In the genomic region with DNA sequence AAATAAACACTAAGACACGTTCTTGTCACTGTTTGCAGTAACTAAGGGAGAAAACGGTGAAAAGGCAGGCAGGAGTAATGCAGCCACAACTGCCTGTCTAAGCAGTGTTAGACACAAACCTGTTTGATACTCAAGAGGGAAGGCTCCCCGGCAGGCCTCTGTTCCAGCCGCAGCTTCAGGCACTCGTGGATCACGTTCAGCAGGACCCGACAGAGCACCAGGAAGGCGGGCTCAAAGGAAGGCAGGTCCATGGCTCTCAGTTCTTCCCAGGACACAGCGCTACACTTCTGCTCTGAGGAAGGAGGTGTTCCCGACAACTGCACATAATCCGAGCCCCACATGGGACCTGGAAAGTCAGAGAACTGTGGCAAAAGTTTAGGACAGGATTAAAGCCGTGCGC, we compare ENCODE assay signal across 24 mouse cellular contexts. TPM values are rescaled to one million over a fixed set of nuclear protein-coding genes. Genes with fewer than 3 reads are reported as not detected.
DNase-seq lines count a peak whose midpoint lies in the region; ATAC-seq and TF ChIP-seq lines count a peak whose summit lies in the region.
"Had no signal": no experiment of that assay in that cellular context is flagged by ENCODE, and none has a peak within 500 bp of the region (broad histone marks: within the 10 kb centered on the region; RNA-seq: fewer than 3 reads in every experiment).

No protein-coding gene starts in this region.

- H3K36me3 ChIP-seq in embryonic facial prominence, embryonic 14.5 days (ENCODE audit: control insufficient read depth, insufficient read depth, low read length): peaks cover 24% of the 10 kb centered on the region; the same call in 1 of the 2 replicates
- peaks cover 50% of the 10 kb centered on the region for H3K36me3 ChIP-seq in embryonic facial prominence, embryonic 10.5 days (replicated peaks)
- peaks cover 21% of the 10 kb centered on the region; the same call in 1 of the 2 replicates for H3K36me3 ChIP-seq in kidney, postnatal 0 days (ENCODE audit: insufficient read depth, low read length)
- H3K36me3 ChIP-seq in kidney, embryonic 15.5 days: peaks cover 36% of the 10 kb centered on the region
- peaks cover 3% of the 10 kb centered on the region; the same call in 1 of the 2 replicates for H3K36me3 ChIP-seq in lung, embryonic 16.5 days (ENCODE audit: control insufficient read depth, insufficient read depth, low read length)
- H3K36me3 ChIP-seq in embryonic facial prominence, embryonic 15.5 days: peaks cover 12% of the 10 kb centered on the region; the same call in 1 of the 2 replicates

- no peak overlapping the region for H3K4me3 ChIP-seq in embryonic facial prominence, embryonic 14.5 days (ENCODE audit: low read depth, low read length)
- no peak overlapping the region for H3K4me3 ChIP-seq in embryonic facial prominence, embryonic 10.5 days
- H3K4me3 ChIP-seq in kidney, postnatal 0 days (replicated peaks; ENCODE audit: low read depth, low read length): no peak overlapping the region
- no peak overlapping the region for H3K4me3 ChIP-seq in kidney, embryonic 15.5 days (replicated peaks)
- H3K4me3 ChIP-seq in lung, embryonic 16.5 days (ENCODE audit: low read length): no peak overlapping the region
- no peak overlapping the region for H3K4me3 ChIP-seq in embryonic facial prominence, embryonic 15.5 days (replicated peaks)
- H3K4me3 ChIP-seq: embryonic facial prominence, embryonic 12.5 days; forebrain, embryonic 10.5 days; forebrain, embryonic 13.5 days; hindbrain, embryonic 12.5 days; hindbrain, embryonic 15.5 days had no signal

- H3K9me3 ChIP-seq in embryonic facial prominence, embryonic 14.5 days (ENCODE audit: control insufficient read depth, low read length): no peaks in the 10 kb centered on the region
- H3K9me3 ChIP-seq in embryonic facial prominence, embryonic 10.5 days: no peaks in the 10 kb centered on the region
- H3K9me3 ChIP-seq in kidney, postnatal 0 days (replicated peaks; ENCODE audit: low read length): no peaks in the 10 kb centered on the region
- H3K9me3 ChIP-seq in kidney, embryonic 15.5 days (replicated peaks): no peaks in the 10 kb centered on the region
- H3K9me3 ChIP-seq in lung, embryonic 16.5 days (ENCODE audit: control insufficient read depth, low read length): no peaks in the 10 kb centered on the region
- H3K9me3 ChIP-seq in embryonic facial prominence, embryonic 15.5 days (replicated peaks): no peaks in the 10 kb centered on the region
- H3K9me3 ChIP-seq: embryonic facial prominence, embryonic 12.5 days; forebrain, embryonic 10.5 days; forebrain, embryonic 13.5 days; hindbrain, embryonic 12.5 days; hindbrain, embryonic 15.5 days had no signal

- H3K4me1 ChIP-seq in embryonic facial prominence, embryonic 14.5 days (ENCODE audit: control insufficient read depth, insufficient read depth, low read length): peaks cover 26% of the 10 kb centered on the region
- peaks cover 19% of the 10 kb centered on the region for H3K4me1 ChIP-seq in embryonic facial prominence, embryonic 10.5 days
- H3K4me1 ChIP-seq in kidney, postnatal 0 days (replicated peaks; ENCODE audit: insufficient read depth, low read length): peaks cover 15% of the 10 kb centered on the region; the same call in 1 of the 2 replicates
- H3K4me1 ChIP-seq in kidney, embryonic 15.5 days: peaks cover 49% of the 10 kb centered on the region
- H3K4me1 ChIP-seq in lung, embryonic 16.5 days (replicated peaks; ENCODE audit: control insufficient read depth, insufficient read depth, low read length): peaks cover 18% of the 10 kb centered on the region
- peaks cover 42% of the 10 kb centered on the region for H3K4me1 ChIP-seq in embryonic facial prominence, embryonic 15.5 days

- WGBS in embryonic facial prominence, embryonic 14.5 days: 60% methylated on average over 13 of the region's 13 CpGs
- 84% methylated on average over 13 of the region's 13 CpGs for WGBS in embryonic facial prominence, embryonic 10.5 days
- 65% methylated on average over 13 of the region's 13 CpGs for WGBS in kidney, postnatal 0 days
- WGBS in kidney, embryonic 15.5 days: 70% methylated on average over 13 of the region's 13 CpGs
- WGBS in lung, embryonic 16.5 days: 50% methylated on average over 13 of the region's 13 CpGs
- WGBS in embryonic facial prominence, embryonic 15.5 days: 67% methylated on average over 13 of the region's 13 CpGs

- no peak overlapping the region for H3K9ac ChIP-seq in embryonic facial prominence, embryonic 14.5 days (ENCODE audit: low read depth, low read length)
- no peak overlapping the region for H3K9ac ChIP-seq in kidney, postnatal 0 days (ENCODE audit: low read depth, low read length)
- no peak overlapping the region for H3K9ac ChIP-seq in kidney, embryonic 15.5 days
- no peak overlapping the region for H3K9ac ChIP-seq in lung, embryonic 16.5 days (ENCODE audit: low read length)
- no peak overlapping the region for H3K9ac ChIP-seq in embryonic facial prominence, embryonic 15.5 days
- H3K9ac ChIP-seq: embryonic facial prominence, embryonic 12.5 days; forebrain, embryonic 13.5 days; hindbrain, embryonic 12.5 days; hindbrain, embryonic 15.5 days had no signal

- DNase-seq in embryonic facial prominence, embryonic 14.5 days (ENCODE audit: low spot score): peak; percentile 32
- no peak for DNase-seq in embryonic facial prominence, embryonic 10.5 days (ENCODE audit: low spot score)
- DNase-seq in kidney, postnatal 0 days (ENCODE audit: low spot score): peak; percentile 4
- no peak for DNase-seq in lung, postnatal 36 days
- DNase-seq in thymus, postnatal 25 days: no peak
- DNase-seq: adrenal gland, adult 8-10 months; adrenal gland, postnatal 25 days; cerebellum, adult 18-20 months; cerebellum, adult 9-10 months; cerebellum, postnatal 14 days; gastrocnemius, postnatal 10 days; gastrocnemius, postnatal 36 days; heart, postnatal 14 days had no signal

- H3K4me2 ChIP-seq in embryonic facial prominence, embryonic 14.5 days (ENCODE audit: low read depth, low read length): no peak overlapping the region
- no peak overlapping the region for H3K4me2 ChIP-seq in kidney, postnatal 0 days (ENCODE audit: low read length)
- H3K4me2 ChIP-seq in kidney, embryonic 15.5 days: no peak overlapping the region
- H3K4me2 ChIP-seq in lung, embryonic 16.5 days (ENCODE audit: low read depth, low read length): no peak overlapping the region
- H3K4me2 ChIP-seq in embryonic facial prominence, embryonic 15.5 days (replicated peaks): no peak overlapping the region
- H3K4me2 ChIP-seq: embryonic facial prominence, embryonic 12.5 days; forebrain, embryonic 13.5 days; heart, embryonic 11.5 days; hindbrain, embryonic 12.5 days; hindbrain, embryonic 15.5 days had no signal

- ATAC-seq in embryonic facial prominence, embryonic 14.5 days (ENCODE audit: low read depth): no peak
- no peak for ATAC-seq in kidney, postnatal 0 days (replicated peaks; ENCODE audit: low FRiP score, low read depth)
- ATAC-seq in kidney, embryonic 15.5 days (replicated peaks; ENCODE audit: low FRiP score): no peak
- ATAC-seq in lung, embryonic 16.5 days (ENCODE audit: low read depth): peak; percentile 65
- no peak for ATAC-seq in embryonic facial prominence, embryonic 15.5 days (ENCODE audit: insufficient number of reproducible peaks, low FRiP score, low TSS enrichment, low read depth)
- ATAC-seq: activated CD4-positive, CD25-positive, alpha-beta regulatory T cell, adult 4 months; forebrain, embryonic 13.5 days; forebrain, embryonic 16.5 days had no signal

- TF ChIP-seq CTCF in kidney, postnatal 0 days (IDR thresholded peaks at IDR 0.05; ENCODE audit: low read depth): no peak

- H3K27ac ChIP-seq in embryonic facial prominence, embryonic 14.5 days (replicated peaks; ENCODE audit: low read depth, low read length): peak overlapping the region; percentile 67; the same call in 1 of the 2 replicates
- no peak overlapping the region for H3K27ac ChIP-seq in embryonic facial prominence, embryonic 10.5 days (replicated peaks)
- H3K27ac ChIP-seq in kidney, postnatal 0 days: no peak overlapping the region
- H3K27ac ChIP-seq in kidney, embryonic 15.5 days: no peak overlapping the region
- H3K27ac ChIP-seq in lung, embryonic 16.5 days (ENCODE audit: low read length): peak overlapping the region; percentile 38; the same call in 1 of the 2 replicates
- peak overlapping the region; percentile 48; the same call in 1 of the 2 replicates for H3K27ac ChIP-seq in embryonic facial prominence, embryonic 15.5 days (replicated peaks)
- H3K27ac ChIP-seq: forebrain, embryonic 10.5 days; forebrain, embryonic 13.5 days; hindbrain, embryonic 12.5 days; hindbrain, embryonic 15.5 days had no signal

- H3K27me3 ChIP-seq in embryonic facial prominence, embryonic 14.5 days (replicated peaks; ENCODE audit: control insufficient read depth, insufficient read depth, low read length): no peaks in the 10 kb centered on the region
- H3K27me3 ChIP-seq in embryonic facial prominence, embryonic 10.5 days (replicated peaks; ENCODE audit: low read depth, poor library complexity, severe bottlenecking): no peaks in the 10 kb centered on the region
- H3K27me3 ChIP-seq in kidney, postnatal 0 days (ENCODE audit: insufficient read depth, low read length): no peaks in the 10 kb centered on the region
- no peaks in the 10 kb centered on the region for H3K27me3 ChIP-seq in kidney, embryonic 15.5 days
- no peaks in the 10 kb centered on the region for H3K27me3 ChIP-seq in lung, embryonic 16.5 days (ENCODE audit: control insufficient read depth, insufficient read depth, low read depth, low read length)
- no peaks in the 10 kb centered on the region for H3K27me3 ChIP-seq in embryonic facial prominence, embryonic 15.5 days
- H3K27me3 ChIP-seq: embryonic facial prominence, embryonic 12.5 days; forebrain, embryonic 13.5 days; hindbrain, embryonic 12.5 days; hindbrain, embryonic 15.5 days had no signal

RNA-seq across cellular contexts. Expression of gene Map3k4, which starts 54.8 kb away (rescaled TPM):
- polyA plus RNA-seq in embryonic facial prominence, embryonic 14.5 days (2014; fragmentation: Nextera tagmentation; extraction: Ambion mirVana): 29.5 and 34.2 TPM in 2 replicates
- 49.1 and 51.4 TPM in 2 replicates for polyA plus RNA-seq in embryonic facial prominence, embryonic 10.5 days (2016; fragmentation: Nextera tagmentation; extraction: Ambion mirVana)
- 52.5 and 58.7 TPM in 2 replicates for polyA plus RNA-seq in kidney, postnatal 0 days (2015; fragmentation: Nextera tagmentation; extraction: Ambion mirVana)
- 46.9 and 50.2 TPM in 2 replicates for polyA plus RNA-seq in kidney, embryonic 15.5 days (2015; fragmentation: Nextera tagmentation; extraction: Ambion mirVana)
- 29.1 and 33.8 TPM in 2 replicates for polyA plus RNA-seq in lung, embryonic 16.5 days (2015; fragmentation: Nextera tagmentation; extraction: Ambion mirVana)
- 36.1 and 42.1 TPM in 2 replicates for polyA plus RNA-seq in embryonic facial prominence, embryonic 15.5 days (2015; fragmentation: Nextera tagmentation; extraction: Ambion mirVana)

Comparison
In these comparisons a context has a peak if more than half of its experiments do, and no peak if none do; other contexts are left out.
1. DNase-seq: peak in embryonic facial prominence, embryonic 14.5 days (single experiment) and kidney, postnatal 0 days (single experiment); none in embryonic facial prominence, embryonic 10.5 days (single experiment), lung, postnatal 36 days (single experiment) and thymus, postnatal 25 days (single experiment).
2. H3K27ac ChIP-seq: peak in embryonic facial prominence, embryonic 14.5 days (single experiment), lung, embryonic 16.5 days (single experiment) and embryonic facial prominence, embryonic 15.5 days (single experiment); none in embryonic facial prominence, embryonic 10.5 days (single experiment), kidney, postnatal 0 days (single experiment) and kidney, embryonic 15.5 days (single experiment).